Mouse (Mus musculus) liver, embryonic 14.5 days (tissue): ENCODE results near the gene Fer. TPM values are rescaled to one million over a fixed set of nuclear protein-coding genes. Genes with fewer than 3 reads are reported as not detected.

Source experiments
- ATAC-seq: fragments of 200-750 bp; cut with Nextera tagmentation; 2 replicates; pipeline ENCODE4 v1.8.0; 2017; ENCODE audit warnings: moderate number of reproducible peaks, mild to moderate bottlenecking, moderate library complexity; ENCODE audit not compliant: insufficient read depth
- DNase-seq, 3 experiments: peaks; one replicate each; pipeline ENCODE4 v3.0.0-alpha.2; 2012 to 2013; ENCODE audit warnings: low read depth in 3 of 3, low spot score in 3 of 3
- H3K27ac ChIP-seq: fragments of 300-500 bp; sonication (generic); 2 replicates; pipeline ENCODE4 v1.5.1; 2014; ENCODE audit warnings: moderate library complexity, mild to moderate bottlenecking, control low read depth, inconsistent platforms
- H3K27me3 ChIP-seq: fragments of 300-500 bp; sonication (generic); 2 replicates; pipeline ENCODE4 v1.6.1; 2014; ENCODE audit warnings: mild to moderate bottlenecking, low read length, moderate library complexity; ENCODE audit not compliant: control insufficient read depth, insufficient read depth
- H3K36me3 ChIP-seq: fragments of 300-500 bp; sonication (generic); replicated peaks from 2 replicates; pipeline ENCODE4 v1.6.1; 2014; ENCODE audit warnings: low read depth; ENCODE audit not compliant: control insufficient read depth, insufficient read depth
- H3K4me1 ChIP-seq, 2 experiments: fragments of 200-500 bp in 1 of 2; fragments of 300-500 bp in 1 of 2; sonication (generic) in 1 of 2; replicated peaks; 2 replicates each; pipeline ENCODE4 v1.6.1; 2012 to 2014; ENCODE audit warnings: antibody characterized with exemption in 1 of 2, inconsistent platforms in 1 of 2, low read length in 1 of 2; ENCODE audit not compliant: control insufficient read depth in 2 of 2, insufficient read depth in 2 of 2
- H3K4me2 ChIP-seq: fragments of 300-500 bp; sonication (generic); 2 replicates; pipeline ENCODE4 v1.6.1; 2014; ENCODE audit warnings: low read depth, mild to moderate bottlenecking, control low read depth, moderate library complexity
- H3K4me3 ChIP-seq, 2 experiments: fragments of 200-500 bp in 1 of 2; fragments of 300-500 bp in 1 of 2; sonication (generic) in 1 of 2; 2 replicates each; pipeline ENCODE4 v1.5.1; 2012 to 2014; ENCODE audit warnings: low read depth in 2 of 2, low read length in 2 of 2, mild to moderate bottlenecking in 2 of 2, control low read depth in 1 of 2, inconsistent platforms in 1 of 2, moderate library complexity in 1 of 2; ENCODE audit not compliant: insufficient read depth in 1 of 2
- H3K9ac ChIP-seq: fragments of 300-500 bp; sonication (generic); replicated peaks from 2 replicates; pipeline ENCODE4 v1.6.1; 2014; ENCODE audit warnings: mild to moderate bottlenecking, control low read depth, moderate library complexity
- H3K9me3 ChIP-seq: fragments of 300-500 bp; sonication (generic); 2 replicates; pipeline ENCODE4 v1.6.1; 2016; ENCODE audit warnings: low read length, mixed read lengths; ENCODE audit not compliant: control insufficient read depth
- CTCF ChIP-seq: IDR thresholded peaks from 2 replicates; pipeline ENCODE4 v1.5.1; 2016; ENCODE audit warnings: antibody characterized with exemption, low read depth, control low read depth
- EP300 ChIP-seq: IDR thresholded peaks from 2 replicates; pipeline ENCODE4 v1.6.1; 2016; ENCODE audit warnings: antibody characterized with exemption, low read depth
- WGBS: fragments of 180-500 bp; shearing (Covaris S2); extraction: QIAGEN DNeasy Blood & Tissue Kit; methylation state at CpG from one replicate; pipeline ENCODE4 v1.1.7; 2014; ENCODE audit not compliant: insufficient replicate concordance; 5-methylcytosine and 5-hydroxymethylcytosine counted together
- polyA plus RNA-seq, 2 experiments: library from polyadenylated mRNA; depleted of rRNA in 1 of 2; stranded (reverse) in 1 of 2; unstranded in 1 of 2; fragments of >200 nt; fragmentation: Nextera tagmentation in 1 of 2; extraction: Ambion mirVana in 1 of 2; gene quantifications; 2 replicates each; pipeline versions ENCODE4 v1.2.1 to v1.2.3; 2012 to 2014

Fer gene
- polyA plus RNA-seq, 2 experiments = 2.9 to 7.0 TPM

DNA sequence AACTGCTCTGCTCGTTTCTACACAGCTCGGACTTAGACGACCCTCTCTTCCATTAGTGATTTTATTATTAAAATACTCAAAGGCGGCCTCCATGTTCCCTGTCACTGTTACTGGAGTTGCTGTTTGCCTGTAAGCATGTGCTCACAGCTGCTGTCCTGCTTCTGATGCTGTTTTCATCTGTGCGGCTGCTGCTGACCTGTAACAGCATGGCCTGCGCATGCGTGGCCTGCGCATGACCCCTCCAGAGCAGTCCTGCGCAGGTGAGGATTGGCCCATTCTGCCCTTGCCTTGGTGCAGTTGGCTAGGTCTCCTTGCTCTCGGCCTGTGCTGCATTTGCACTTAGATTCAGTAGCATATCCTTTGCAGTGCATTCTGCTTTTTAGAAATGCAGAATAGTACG is 259.7 kb downstream of the Fer start:
- no peaks in the 10 kb centered on the region for H3K4me1 ChIP-seq
- H3K9me3 ChIP-seq = no peaks in the 10 kb centered on the region
- 79% methylated on average over 11 of the region's 11 CpGs for WGBS
- DNase-seq = no peak
- H3K4me2 ChIP-seq = no peak overlapping the region
- no peak overlapping the region for H3K4me3 ChIP-seq
- no peaks in the 10 kb centered on the region for H3K36me3 ChIP-seq
- H3K27ac ChIP-seq = no peak overlapping the region
- TF ChIP-seq EP300 (no peak), CTCF (no peak)
- no peak overlapping the region for H3K9ac ChIP-seq
- no peaks in the 10 kb centered on the region for H3K27me3 ChIP-seq
- ATAC-seq = no peak

- Histone ChIP-seq H3K4me2 (no peak overlapping the region), H3K27me3 (no peaks in the 10 kb centered on the region), H3K9ac (no peak overlapping the region), H3K27ac (no peak overlapping the region), H3K36me3 (no peaks in the 10 kb centered on the region), H3K4me3 (no peak overlapping the region), H3K9me3 (no peaks in the 10 kb centered on the region), H3K4me1 (no peaks in the 10 kb centered on the region)
- WGBS = 58% methylated on average over 3 of the region's 3 CpGs
- DNase-seq (no peak), ATAC-seq (no peak)
- TF ChIP-seq CTCF (no peak), EP300 (no peak)
Observed at GRCm38 (mm10) chr17:64123732-64124131, 260.9 kb downstream of the Fer start.

DNA sequence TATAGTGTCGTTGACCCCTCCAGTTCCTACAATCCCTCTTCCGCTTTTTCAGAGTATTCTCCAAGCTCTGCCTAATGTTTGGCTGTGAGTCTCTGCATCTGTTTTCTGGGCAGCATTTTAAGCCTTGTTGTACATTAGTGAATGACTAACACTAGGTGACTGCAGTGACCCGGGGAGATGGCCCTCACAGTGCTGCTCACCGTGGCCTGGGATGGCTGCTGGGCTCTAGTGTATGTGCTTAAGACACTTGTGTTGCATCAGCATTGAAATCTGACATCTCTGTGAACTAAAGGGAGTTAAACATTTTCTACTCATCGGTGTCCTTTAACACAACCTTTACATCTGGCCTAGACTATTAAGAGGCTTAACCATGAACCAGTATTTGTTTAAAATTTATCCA is 264.0 kb downstream of the Fer start:
- Histone ChIP-seq H3K27me3 (no peaks in the 10 kb centered on the region), H3K4me1 (no peaks in the 10 kb centered on the region), H3K9ac (no peak overlapping the region), H3K27ac (no peak overlapping the region), H3K4me3 (no peak overlapping the region), H3K4me2 (no peak overlapping the region), H3K9me3 (no peaks in the 10 kb centered on the region), H3K36me3 (no peaks in the 10 kb centered on the region)
- TF ChIP-seq EP300 = no peak
- TF ChIP-seq CTCF = no peak
- 66% methylated on average over 5 of the region's 5 CpGs for WGBS
- no peak for ATAC-seq
- no peak for DNase-seq

GRCm38 (mm10) chr17:64129750-64130149 is 266.9 kb downstream of the Fer start:
- H3K9ac ChIP-seq = no peak overlapping the region
- no peak for DNase-seq
- no peaks in the 10 kb centered on the region for H3K36me3 ChIP-seq
- no peak overlapping the region for H3K4me3 ChIP-seq
- H3K27ac ChIP-seq = no peak overlapping the region
- ATAC-seq = no peak
- H3K4me2 ChIP-seq = no peak overlapping the region
- H3K27me3 ChIP-seq = no peaks in the 10 kb centered on the region
- H3K9me3 ChIP-seq = no peaks in the 10 kb centered on the region
- TF ChIP-seq CTCF = no peak
- H3K4me1 ChIP-seq = peaks cover 0 to 2% of the 10 kb centered on the region in 2 experiments; a peak in 1 of 4 replicates
- WGBS = 26% methylated on average over 2 of the region's 2 CpGs

GRCm38 (mm10) chr17:64130356-64130755 is 267.5 kb downstream of the Fer start:
- Histone ChIP-seq H3K4me1 (peaks cover 0 to 2% of the 10 kb centered on the region in 2 experiments; a peak in 1 of 4 replicates), H3K27me3 (no peaks in the 10 kb centered on the region), H3K9me3 (no peaks in the 10 kb centered on the region), H3K9ac (no peak overlapping the region), H3K4me3 (no peak overlapping the region), H3K36me3 (no peaks in the 10 kb centered on the region), H3K4me2 (no peak overlapping the region), H3K27ac (no peak overlapping the region)
- DNase-seq = no peak
- TF ChIP-seq EP300 = no peak
- no peak for TF ChIP-seq CTCF
- WGBS = 47% methylated on average over 3 of the region's 3 CpGs
- ATAC-seq = no peak

DNA sequence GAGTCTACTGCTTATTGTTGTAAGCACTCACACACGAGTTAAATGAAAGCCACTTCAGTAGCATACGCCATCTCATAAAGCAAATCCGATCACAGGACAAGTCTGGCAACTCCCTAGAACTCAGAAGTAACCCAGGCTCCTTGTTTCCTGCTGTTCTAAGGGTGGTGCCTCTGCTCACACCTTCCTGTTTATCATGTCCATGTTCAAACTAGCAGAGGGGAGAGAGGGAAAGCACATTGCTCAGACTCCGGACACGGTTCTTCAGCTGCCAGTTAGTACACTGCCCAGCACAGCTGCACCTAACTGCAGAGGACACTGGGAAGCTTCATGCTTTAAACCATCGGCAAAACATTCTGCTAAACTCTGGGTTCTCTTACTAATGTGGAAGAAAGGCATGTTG is 269.3 kb downstream of the Fer start:
- Histone ChIP-seq H3K9ac (no peak overlapping the region), H3K9me3 (no peaks in the 10 kb centered on the region), H3K4me3 (no peak overlapping the region), H3K27me3 (no peaks in the 10 kb centered on the region), H3K4me2 (no peak overlapping the region), H3K4me1 (peaks cover 0 to 2% of the 10 kb centered on the region in 2 experiments; a peak in 1 of 4 replicates), H3K27ac (no peak overlapping the region), H3K36me3 (no peaks in the 10 kb centered on the region)
- ATAC-seq (no peak), DNase-seq (no peak)
- TF ChIP-seq CTCF (no peak), EP300 (no peak)
- 53% methylated on average over 6 of the region's 6 CpGs for WGBS
